Mouse (Mus musculus) spleen, adult 2 months (tissue): ENCODE results near the gene Nploc4.

Experiments used
- CTCF ChIP-seq: fragments of 200-500 bp; IDR thresholded peaks from 2 replicates; pipeline ENCODE4 v1.5.1; 2011; ENCODE audit warnings: mild to moderate bottlenecking, inconsistent platforms; ENCODE audit not compliant: insufficient read depth, insufficient read length, insufficient replicate concordance; ENCODE audit errors: extremely low read depth
- POLR2A ChIP-seq: fragments of 200-500 bp; IDR thresholded peaks from 2 replicates; pipeline ENCODE4 v1.6.1; 2011; ENCODE audit warnings: low read depth, low read length, inconsistent platforms

GRCm38 (mm10) chr11:120373820-120374586 lies 63.5 kb downstream of the Nploc4 start:
- TF ChIP-seq CTCF: no peak
- no peak for TF ChIP-seq POLR2A
